Mouse (Mus musculus): ENCODE results near the gene Zp2.

DNA sequence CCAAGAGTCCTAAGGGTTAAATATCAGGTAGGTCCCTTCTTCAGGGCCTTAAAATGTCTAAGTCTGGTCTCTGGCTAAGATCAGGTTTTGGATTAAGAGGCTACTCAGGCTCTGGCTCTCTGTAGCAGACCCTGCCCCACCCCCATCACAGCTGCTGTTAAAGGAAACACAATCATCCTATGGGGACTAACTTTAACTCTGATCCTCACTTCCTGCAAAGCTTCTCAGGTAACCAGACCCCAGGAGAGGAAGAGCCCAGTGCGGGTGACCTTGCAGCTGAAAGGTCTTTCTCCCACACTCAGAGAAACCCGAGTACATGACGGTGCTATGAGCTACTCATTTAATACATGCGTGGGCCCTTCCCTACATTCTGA lies 17.4 kb downstream of the Zp2 start:
- TF ChIP-seq CTCF (IDR thresholded peaks at IDR 0.05; ENCODE audit: low read depth) (no peak), EP300 (IDR thresholded peaks at IDR 0.05; ENCODE audit: low read depth) (no peak)

All from heart, postnatal 0 days (tissue).